Mouse (Mus musculus) adrenal gland, postnatal 10 days (tissue): ENCODE data around the gene Snd1. TPM values are rescaled to one million over a fixed set of nuclear protein-coding genes. Genes with fewer than 3 reads are reported as not detected.

Experiments
- DNase-seq: peaks from one replicate; pipeline ENCODE4 v3.0.0; 2021; ENCODE audit warnings: mixed read lengths
- total RNA-seq, 2 experiments: library from RNA; stranded (reverse); gene quantifications; 2 replicates each; pipeline ENCODE4 v1.2.3; 2021

Snd1 gene
- total RNA-seq, 2 experiments from 2014 or later: 114 to 117 TPM

DNA sequence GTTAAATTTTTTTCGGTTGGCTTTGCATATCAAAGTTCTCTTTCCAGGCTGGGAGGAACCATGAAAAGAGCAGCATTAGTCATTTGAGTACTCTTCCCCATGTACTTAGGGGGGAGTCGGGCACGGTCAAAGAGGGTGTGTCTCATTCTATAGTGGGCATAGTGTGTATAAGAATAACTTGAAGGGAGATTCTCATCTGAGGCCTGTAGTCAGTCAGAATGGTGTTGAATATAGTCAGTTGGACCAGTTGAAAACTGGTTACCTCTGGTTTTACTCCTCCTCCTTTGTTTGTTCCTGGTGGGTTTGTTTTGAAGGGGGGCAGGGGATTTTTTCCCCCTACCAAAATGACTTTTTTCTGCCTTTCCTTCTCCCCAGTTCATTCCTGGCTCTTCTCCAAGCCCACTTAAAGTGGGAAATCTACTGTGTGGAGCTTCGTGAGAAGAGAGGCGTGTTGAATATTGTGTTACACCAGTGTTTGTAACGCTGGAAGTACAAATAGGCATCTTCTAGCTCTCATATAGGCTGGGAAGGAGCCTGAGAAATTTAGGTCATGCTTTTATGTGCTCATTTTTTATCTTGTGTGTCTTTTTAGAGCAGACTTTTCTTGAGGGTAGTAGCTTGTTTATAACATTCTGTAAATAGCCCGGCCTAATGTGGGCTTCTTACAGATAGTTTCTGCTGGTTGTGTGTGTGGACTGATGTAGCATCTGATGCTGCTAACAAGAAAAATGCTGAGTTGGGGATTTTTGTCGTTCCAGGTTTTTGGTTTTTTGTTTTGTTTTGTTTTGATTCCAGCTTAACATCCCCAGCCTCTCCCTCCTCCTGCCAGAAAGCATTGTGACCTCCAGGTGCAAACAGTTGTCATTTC is 231.4 kb downstream of the Snd1 start:
- DNase-seq: no peak

DNA sequence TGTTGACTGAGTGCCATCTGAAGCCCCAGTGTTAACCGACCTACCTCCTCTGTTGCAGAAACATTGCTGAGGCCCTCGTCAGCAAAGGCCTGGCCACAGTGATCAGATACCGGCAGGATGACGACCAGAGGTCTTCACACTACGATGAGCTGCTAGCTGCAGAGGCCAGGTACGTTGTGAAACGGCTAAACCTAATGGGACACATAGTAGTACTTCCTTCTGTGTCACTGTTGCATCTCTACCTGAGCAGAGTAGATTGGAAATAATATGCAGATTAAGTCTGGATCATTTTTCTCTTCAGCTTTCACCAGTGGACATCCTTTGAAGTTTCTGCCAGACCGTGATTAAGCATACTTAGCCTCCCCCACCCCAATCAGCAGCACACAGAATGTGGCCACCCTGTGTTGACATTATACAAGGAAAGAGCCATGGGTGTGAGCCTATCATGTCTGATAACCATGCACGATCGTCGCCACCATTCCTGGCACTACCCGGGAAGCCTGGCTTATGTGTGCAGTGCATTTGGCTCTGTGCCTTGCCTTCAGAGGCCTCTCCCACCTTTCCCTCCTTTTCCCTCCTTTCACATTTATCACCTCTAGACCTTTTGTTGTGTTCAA is 232.1 kb downstream of the Snd1 start:
- DNase-seq: peak; percentile 17

DNA sequence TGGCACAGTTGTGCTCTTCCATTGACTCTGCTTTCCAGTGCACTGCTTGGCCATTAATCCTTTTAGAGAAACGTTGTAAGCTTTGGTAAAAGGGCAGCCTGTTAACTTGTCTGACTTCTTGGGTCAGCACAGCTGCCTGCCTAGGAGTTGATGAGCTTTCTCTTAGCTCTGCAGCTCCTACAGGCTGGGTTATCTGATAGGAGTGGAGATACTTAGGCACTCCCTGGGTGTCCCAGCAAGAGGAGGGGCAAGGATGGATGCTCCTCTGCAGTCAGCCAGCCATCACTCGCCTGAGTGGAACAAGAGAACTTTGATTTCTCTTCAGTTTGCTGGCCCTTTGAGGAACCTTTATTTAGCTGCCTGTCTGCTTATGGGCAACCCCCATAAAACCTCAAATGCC is 235.1 kb downstream of the Snd1 start:
- DNase-seq: no peak

DNA sequence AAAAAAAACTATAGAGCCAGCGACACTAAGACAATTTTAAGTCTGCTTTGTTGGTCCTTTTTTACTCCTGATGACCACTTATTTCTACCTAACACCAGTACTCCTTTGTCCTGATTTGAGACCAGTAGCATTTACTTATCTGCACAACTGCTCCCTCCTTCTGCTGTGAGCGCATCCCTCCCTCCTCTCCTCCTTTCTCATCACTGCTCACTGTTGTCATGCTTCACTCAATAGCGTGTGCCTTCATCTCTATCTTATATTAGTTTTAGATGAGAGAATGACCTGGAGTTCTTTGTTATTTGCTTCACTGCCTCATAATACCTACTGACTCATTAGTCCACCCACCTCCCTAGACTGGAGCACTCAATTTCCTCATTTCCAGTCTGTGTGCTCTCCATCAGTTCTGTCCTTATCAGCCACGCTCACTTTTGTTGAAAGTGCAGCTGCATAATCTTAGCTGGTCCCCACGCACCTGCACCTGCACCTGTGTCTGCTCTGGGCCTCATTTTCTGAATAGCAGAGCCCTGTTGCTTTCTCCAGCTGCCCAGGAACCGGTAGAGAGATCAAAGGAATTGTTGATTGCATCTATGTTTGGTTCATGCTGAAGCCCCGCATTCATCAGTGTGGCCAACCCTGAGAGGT is 242.4 kb downstream of the Snd1 start:
- DNase-seq: no peak

DNA sequence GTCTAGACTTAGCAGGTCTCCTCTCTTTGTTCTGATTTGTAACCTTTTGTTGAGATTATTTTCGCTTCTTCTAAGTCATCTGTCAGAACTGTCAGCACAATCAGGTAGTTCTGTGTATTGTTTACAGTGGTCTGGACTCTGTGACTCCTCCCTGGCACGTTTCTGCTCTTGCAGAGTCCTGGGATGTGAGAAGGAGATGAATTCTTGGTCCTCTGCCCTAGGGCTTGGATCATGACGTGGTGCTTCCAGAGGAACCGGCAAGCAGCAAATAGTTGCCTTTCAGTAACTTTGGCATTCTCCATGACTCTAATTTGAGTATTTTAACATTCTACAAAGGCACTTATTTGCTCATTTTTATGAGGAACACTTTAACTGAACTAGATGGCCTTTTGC is 242.9 kb downstream of the Snd1 start:
- no peak for DNase-seq

DNA sequence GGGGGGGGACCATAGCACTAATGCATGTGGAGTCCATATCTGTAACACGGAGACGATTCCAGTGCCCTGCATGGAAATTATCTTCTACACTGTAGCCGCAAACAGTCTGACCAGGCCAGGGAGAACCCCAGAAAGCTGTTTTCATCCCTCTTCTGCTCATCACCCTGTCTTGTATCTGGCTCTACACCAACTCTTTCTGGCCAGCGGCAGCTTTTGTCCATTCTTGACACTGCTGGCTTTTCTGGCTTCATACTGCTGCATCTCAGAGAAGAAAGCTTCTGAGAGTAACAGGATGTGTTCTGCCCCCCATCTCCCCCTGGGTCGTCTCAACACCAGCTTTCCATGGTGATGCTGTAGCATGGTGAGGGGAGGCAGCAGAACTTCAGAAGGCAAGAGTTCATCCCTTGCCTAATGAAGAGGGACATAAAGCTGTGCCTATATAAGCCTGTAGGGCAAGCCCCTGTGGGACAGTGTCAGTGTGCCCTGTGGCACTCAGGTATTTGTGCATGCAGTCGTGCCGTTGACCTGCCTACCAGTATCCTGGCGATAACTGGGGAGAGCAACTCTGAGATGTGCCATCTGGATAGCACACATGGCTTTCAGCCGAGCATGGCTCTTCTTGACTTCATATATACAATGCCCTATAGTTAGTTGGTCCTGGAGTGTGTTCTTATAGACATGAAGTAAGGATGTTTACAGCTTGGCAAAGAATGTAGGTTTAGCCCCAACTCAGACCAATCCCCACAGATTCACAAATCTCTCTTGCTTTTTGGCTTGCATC is 245.6 kb downstream of the Snd1 start:
- no peak for DNase-seq

DNA sequence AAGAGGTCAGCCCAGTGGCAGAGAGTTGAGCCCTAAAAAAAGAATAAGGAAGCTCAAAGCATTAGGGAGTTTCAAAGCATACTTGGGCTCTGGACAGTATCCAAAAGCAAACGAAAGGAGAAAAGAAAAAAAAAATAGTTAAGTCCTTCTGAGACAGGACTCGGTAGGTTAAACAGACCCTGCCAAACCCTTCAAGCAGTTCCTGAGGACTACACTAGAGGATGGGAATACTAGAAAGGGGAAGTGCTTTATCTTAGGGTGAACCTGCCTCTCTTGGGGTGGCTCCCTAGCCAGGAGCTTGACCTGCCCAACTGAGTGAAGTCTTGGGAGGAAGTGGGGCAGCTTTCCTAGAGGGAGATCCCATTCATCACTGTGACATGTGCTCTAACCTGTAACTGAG is 248.1 kb downstream of the Snd1 start:
- no peak for DNase-seq

DNA sequence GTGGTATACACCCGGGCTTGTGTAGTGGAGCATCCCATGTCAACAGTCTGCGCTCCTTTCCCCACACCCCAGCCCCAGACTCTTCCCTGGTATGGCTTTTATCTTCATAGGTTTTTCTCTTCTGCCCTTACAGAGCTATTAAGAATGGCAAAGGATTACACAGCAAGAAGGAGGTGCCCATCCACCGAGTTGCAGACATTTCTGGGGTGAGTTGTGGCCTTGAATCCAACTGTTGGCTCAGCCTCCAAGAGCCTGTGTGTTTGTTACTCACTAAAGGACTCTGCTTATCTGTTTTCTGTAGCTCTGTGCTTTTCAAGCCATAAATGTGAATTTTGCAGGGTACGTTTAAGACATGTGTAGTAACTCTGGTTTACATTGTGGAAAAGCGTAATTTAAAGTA is 249.8 kb downstream of the Snd1 start:
- DNase-seq: peak; percentile 40

DNA sequence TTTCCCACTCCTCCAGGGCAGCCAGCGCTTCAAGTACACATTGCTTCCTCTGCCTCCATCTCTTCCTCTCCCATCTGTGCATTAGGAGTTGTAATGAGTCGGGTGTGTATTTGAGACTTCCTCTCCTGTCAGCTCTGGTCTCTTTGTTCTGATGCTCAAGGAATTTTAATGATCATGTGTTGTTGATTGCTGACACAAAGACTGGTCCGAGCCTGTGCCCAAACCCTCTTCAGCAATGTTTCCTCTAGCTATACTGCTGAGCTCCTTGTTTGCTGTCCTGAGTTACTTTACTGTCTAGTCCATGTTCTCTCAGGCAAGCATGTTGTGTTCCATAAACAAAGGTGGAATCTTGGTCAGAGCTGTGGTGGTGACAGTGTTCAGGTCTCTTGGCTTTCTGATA is 254.3 kb downstream of the Snd1 start:
- DNase-seq: no peak

DNA sequence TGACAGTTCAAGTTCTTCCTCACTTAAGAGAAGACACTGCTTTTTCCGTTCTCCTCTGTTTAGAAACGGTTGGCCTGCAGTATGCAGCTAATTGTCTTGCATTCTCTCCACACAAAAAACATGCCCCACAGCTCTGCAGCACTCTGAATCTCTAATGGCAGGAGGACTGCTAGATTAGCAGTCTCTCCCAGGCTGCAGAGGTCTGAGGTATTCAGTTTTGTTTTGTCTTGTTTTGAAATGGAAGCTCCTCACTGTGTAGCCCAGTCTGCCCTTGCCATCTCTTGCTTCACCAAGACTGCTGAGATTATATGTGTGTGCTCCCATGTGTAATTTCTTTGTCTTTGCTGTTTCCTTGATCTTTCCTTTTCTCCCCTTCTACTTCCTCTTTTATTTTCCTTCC is 254.7 kb downstream of the Snd1 start:
- DNase-seq: no peak

DNA sequence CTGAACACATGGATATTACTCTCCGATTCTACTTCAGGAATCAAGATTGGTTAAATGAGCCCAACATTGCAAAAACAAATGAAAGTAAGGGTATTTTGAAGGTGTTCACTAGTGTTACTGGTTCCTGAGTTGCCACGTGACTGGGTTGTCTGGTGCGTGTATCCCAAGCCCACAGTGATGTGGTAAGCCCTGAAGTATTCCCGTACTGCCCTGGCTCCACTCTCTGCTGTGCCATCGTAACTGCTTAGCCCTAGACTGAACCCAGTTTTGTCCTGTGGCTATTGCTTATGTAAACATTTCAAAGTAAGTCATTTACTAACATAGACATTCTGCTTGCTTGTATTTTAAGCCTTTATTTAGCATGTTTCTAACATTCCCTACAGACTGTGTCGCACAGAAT is 256.3 kb downstream of the Snd1 start:
- no peak for DNase-seq

DNA sequence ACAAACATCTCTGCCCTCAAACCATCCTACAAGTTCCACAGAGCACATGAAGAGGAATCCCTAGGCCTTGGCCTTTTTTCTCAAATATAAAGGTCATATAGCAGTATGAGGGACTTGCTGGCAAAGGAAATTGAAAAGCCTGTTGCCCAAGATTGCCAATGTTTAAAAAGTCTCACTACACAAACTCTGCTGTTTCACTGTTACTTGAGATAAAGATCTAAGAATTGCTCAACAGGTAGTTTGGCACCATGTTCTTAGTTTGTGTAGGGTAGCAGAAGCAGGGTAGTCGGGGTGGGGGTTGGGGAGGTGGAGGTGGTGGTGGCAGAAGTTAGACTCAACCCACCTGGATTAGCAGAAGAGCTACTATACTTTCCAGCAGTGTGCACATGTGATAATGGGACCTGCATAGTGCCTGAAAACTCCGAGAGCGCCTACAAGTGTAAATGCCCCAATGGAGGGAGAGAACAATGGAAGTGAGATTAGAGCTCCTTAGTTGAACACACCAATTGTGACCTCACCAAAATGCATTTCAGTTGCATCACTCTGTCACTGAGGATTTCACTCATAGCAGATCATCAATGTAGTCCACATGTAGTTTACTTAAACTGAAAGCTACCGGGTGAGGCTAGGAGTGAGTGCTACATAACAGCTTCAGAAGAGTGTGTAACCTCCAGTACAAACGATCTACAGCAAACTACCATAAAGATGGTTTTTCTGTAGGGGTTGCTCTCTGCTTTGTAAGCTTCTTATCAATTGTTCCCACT is 259.1 kb downstream of the Snd1 start:
- no peak for DNase-seq

DNA sequence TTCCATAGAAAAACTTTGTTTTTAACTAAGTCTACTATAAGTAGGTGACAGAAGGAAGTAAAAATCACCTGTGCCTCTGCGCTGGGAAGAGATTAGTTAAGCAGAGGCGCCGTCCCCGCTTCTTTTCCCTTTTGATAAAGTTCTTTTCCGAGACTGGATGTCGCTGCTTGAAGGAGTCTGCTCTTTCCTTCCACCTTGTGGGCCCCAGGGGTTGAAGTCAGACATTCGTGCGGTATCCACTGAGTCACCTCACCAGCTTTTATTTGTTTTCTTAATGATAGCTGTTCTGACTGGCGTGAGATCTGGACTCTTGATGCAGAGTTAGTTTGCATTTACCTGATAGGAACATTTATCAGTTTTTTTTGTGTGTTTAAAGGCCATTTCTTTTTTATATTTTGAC is 260.2 kb downstream of the Snd1 start:
- no peak for DNase-seq

DNA sequence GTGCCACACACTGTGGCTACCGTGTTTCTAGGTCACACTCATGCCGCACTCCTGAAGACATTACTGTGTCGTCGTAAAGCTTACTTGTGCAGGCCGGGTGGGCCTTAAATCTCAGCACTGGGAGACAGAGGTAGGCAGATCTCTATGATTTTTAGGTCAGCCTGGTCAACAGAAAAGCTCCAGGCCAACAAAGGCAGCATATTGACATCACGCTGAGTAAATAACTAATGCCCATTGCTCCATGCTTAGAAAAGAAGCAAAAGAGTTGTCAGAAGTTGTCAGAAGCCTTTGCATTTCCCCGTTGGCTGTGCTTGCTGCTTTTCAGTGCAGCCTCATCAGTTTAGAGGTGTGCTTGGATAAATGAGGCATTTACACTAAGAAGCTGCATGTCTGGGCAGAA is 261.7 kb downstream of the Snd1 start:
- DNase-seq: no peak

DNA sequence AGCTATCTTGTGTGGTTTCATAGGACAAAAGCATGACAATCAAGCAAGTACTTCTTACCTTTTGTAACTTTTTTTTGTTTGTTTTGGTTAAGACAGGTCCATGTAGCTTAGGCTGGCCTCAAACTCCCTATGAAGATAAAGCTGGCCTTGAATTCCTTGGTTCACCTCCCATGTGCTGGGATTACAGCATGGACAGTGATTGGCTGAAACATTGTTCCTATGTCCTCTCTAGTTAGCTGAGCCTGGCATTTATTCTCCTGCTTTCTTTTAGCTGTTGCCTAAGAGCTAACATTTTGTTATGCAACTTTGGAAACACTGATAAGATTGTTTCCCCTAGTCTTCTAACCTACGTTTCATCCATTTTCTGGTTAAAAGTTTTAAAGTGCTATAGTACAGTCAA is 262.7 kb downstream of the Snd1 start:
- DNase-seq: no peak

DNA sequence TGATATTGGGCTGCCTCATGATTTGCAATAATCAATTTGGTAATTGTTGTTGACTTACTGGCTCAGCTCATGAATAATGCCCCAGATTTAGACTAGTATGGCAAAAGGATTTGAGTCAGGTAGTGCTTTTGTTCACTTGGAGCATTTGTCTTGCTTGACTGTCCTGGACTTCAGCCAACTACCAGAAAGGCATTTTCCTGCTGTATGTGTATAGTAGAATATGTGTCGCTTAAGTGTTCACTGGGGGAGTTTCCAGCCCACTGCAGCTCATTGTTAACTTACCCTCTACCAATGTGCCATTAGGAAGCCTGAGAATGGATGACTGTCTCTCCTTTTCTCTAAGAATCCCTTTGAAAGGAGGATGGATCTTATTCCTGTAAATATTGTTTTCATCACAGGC is 268.6 kb downstream of the Snd1 start:
- no peak for DNase-seq

DNA sequence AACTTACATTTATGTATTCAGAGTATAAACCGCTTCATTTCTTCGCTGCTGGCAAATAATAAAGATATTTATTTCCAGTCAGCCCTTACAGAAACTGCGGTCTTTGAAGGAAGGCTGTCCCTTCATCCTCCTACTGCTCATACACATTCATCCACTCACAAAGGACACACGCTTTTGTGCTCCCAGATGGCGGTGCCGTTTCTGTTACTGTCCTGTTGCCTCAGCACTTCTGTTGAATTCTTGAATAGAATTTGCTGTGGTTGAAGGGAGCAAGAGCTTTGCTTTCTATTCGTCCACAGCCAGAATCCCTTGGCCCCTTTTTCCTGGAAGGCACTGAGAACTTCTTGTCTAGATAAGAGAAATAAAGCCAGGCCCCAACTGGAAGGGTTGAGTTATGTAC is 270.9 kb downstream of the Snd1 start:
- DNase-seq: no peak

DNA sequence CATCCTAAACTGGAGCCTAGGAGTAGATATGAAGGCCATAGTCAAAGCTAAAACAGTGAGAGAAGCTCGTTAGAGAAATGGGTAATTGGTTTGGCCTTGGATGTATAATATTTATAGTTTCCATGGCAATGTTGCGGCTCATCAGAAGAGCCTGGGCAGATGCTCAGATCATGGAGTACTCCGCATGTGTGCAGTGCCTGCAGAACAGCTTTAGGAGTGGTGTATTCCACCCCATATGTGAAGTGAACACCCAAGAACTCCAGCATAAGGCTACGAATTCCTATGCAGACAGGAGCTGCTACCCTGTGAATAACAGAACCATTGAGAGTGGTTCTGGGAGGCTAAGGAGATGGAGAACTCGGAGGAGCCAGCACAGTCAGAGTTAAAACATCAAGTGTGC is 272.1 kb downstream of the Snd1 start:
- no peak for DNase-seq

DNA sequence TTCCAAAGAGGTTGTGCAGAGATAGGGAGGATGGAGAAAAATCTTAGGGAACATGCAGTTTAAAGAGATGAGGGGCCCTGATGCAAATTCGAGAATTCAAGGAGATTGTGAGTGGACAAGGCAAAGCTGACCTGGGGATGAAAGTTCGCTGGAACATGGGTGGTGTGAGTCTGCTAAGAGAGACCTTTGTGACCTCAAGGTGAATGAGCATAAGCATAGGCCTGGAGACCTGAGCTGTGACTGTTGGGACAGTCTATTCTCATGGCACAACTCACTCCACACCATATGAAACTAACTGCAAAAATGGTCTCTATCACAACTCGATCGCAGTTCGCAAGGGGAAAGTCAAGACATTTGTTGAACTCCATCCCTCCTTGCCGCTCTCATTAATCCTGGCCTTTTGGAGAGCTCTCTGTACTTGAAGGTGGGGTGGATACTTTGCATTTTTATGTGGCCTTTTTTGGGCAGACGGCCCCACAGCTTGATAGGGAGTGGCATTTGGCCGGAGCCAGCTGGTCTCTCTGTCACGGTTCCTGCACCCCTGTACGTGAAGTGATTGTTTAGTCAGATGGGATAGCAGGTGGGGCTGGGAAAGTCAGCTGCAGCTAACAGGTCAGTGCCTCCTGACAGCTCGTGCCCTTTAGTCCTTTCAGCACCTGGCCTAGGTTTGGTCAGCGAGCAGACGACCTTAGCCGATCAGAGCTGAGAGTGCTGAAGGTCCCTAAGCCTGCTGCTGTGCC is 273.2 kb downstream of the Snd1 start:
- no peak for DNase-seq

DNA sequence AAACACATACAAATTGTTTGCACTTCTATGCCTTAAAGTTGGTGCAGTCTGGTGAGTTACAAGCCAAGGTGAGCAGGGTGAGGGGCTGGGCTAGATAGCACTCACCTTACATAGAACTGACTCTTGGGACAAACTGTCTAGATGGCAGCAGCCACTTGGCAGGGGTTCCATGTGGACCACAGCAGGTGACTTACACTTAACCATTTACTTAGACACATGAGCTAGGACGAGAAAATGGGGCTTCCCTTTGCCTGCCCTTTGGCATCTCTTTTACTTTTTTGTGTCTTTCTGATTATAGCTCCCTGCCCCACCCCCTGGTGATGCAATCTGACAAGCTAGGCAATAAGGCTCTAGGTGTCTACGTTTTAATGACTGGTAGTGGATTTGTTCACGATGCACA is 274.3 kb downstream of the Snd1 start:
- DNase-seq: no peak

DNA sequence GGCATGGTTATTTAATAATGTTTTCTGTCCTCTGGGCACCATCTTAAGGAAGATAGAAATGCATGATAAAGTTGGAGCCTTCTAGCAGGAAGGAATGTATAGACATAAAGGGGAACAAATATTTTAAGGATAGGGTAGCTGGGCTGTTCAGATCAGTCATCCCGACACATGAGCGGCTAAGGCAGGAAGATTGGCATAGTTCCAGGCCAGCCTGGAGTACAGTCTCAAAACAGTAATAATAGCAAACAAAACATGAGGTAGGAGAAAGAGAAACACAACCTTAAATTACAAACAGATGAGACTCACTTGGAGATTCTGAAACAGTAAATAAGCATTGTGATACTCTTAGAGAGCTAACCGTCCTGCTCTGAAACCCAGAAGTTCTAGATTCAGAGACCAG is 276.2 kb downstream of the Snd1 start:
- no peak for DNase-seq
